Mouse (Mus musculus): ENCODE measurements at regions not wholly inside any gene's neighbourhood (a gene's known extent, or its start where the extent isn't known, plus 50 kb on each side); places are given as distances from the start of the nearest gene placed in this dataset.
"Not testable (repeated sequence)": the region's sequence is repeated elsewhere in the genome, so short reads cannot be mapped to it uniquely, and the experiment has no call there.

DNA sequence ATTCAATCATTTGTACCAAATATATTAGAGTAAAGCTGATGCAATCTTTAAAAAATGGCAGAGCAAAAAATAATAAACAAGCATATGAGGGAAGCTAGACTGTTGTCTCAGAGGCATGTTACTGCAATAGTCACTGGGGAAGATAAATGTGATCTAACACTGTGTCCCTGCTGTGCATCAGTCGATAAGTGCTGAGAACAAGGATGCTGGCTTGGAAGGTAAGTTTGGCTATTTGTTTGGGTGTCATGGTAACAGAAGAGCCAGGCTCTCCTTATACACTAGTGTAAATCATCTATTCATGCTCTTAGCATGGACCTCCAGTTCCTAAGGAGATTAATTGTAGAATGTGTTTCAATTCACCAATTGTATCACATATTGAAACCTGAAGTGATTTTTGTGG, 102.0 kb upstream of the Ghr start:
- no peak for DNase-seq (ENCODE audit: low read depth)

DNA sequence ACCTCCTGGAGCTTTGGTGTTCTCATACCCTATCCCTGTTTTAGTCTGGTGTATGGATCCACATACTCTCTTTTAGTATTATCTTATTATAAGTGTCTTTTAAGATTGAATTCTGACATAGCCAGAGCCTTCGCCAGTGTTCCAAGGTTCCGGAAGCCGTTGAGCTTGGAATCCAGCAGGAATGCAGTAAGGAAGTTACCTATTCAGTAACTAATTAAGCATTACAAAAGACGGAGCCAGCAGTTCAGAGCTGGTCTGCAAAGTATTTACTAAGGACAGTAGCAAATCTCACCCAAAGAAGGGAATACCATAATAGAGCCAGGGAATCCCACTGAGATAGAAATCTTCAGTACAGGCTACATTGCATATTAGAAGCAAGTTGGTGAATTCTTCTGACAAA, 93.7 kb upstream of the Ghr start:
- not testable (repeated sequence) for DNase-seq (ENCODE audit: low read depth)

DNA sequence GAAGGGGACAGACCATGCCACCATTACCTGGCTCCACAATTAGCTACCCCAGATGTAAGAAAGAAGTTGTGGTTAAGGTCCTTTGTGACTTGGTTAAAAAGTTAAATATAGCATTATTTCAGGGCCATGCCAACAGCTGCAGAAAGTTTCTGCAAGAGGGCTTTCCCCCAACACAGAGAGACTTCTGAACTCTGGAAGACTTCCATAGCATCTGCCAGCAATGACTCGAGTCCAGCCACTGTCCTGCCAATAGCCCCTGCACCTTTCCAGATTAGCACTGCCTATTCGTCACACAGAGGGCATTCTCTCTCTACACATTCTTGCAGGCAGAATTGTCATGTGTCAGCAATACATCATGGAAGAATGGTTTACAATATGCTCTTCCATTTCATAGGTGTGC, 89.3 kb upstream of the Ghr start:
- DNase-seq (ENCODE audit: low read depth) = no peak

DNA sequence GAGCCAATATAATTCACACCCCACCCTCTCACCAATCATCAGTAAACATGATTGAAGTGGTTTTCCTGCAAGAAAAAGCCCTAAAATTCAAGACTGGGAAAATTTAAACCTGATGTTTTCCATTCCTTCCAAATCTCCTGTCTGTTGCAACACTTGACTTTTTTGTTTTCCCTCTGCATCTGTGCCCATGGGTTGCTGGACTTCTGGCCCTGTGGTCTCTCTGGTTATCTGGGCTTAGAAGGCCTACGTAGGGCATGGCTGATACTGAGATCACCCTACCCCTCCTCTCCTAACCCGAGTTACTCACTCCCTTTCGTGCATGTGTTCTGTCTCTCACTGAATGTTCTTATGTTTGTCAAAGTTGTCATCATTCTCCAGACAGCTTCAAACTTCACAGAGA, 87.9 kb upstream of the Ghr start:
- no peak for DNase-seq (ENCODE audit: low read depth)

DNA sequence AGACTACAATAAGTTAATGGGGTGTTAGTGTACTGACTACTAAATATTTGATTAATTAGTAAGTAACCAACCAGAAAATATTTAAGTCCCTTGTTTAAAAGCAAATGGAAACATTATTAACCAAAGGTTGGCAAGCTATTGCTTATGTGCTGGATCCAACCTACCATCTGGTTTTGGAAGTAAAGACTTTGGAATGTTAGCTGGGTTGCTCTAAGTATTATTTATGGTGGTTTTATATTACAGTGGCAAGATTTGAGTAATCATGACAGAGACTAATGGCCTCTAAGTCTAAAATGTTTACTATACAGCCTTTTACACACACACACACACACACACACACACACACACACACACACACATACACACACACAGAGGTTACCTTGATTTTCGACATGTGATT, 86.1 kb upstream of the Ghr start:
- no peak for DNase-seq (ENCODE audit: low read depth)

DNA sequence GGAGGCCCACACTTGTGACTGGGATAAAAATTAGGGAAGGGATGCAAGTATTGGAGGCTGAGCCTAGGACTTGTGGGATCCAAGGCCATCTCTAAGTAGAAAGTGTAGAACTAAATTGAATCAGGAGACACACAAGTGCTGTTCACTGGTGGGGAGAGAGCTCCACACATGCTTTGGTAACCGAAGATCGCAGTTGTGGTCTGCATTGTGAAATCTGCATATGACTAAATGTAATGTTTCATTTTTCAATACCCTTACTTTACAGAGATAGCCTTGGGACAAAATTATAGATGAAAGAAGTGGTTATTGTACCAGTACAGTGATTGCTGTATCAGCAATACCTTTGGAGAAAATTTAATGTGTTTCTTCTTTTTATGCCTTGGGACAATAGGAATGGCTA, 85.6 kb upstream of the Ghr start:
- no peak for DNase-seq (ENCODE audit: low read depth)

DNA sequence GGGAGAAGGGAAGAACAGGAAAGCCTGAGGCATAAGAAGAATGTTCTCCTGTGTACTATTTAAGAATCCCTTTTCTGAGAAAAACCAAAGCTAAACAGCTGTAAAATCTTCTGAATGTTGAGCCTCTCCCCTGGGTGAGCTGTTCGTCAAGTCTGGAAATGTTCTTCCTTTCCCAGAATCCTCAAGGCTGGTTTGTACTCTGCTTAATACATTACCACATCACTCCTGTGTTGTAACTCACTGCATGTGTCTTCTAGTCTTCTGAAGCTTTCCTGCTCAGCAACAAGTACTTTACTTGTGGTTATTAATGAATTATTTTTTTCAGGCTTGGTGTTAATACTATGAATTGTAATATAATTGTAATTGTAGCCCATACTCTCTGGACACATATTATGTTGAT, 65.4 kb upstream of the Ghr start:
- DNase-seq (ENCODE audit: low read depth) = peak; percentile 63

DNA sequence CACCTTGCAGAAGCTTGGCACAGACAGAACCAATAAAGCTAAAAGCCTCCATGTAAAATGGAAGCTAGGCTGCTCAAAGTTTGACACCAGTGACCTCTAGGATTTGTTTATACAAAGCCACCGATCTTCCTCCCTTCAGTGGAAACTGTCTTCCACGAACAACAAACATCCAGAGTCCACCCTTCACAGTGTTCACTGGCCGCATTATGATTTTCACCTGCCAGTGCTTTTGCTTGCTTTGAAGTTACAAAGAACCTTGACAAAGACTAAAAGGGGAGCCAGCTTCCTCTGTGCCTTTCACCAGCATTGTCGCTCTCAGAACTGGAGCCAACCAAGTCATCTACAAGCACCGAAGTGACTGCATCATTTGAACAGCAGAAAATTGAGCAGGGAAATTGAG, 56.8 kb upstream of the Ghr start:
- no peak for DNase-seq (ENCODE audit: low read depth)
